Mouse (Mus musculus): ENCODE results near the gene Otud7b. TPM values are rescaled to one million over a fixed set of nuclear protein-coding genes. Genes with fewer than 3 reads are reported as not detected.

Gene Otud7b
- total and polyA plus RNA-seq, 2 experiments from 2014 or later: 9.0 to 10.1 TPM

DNA sequence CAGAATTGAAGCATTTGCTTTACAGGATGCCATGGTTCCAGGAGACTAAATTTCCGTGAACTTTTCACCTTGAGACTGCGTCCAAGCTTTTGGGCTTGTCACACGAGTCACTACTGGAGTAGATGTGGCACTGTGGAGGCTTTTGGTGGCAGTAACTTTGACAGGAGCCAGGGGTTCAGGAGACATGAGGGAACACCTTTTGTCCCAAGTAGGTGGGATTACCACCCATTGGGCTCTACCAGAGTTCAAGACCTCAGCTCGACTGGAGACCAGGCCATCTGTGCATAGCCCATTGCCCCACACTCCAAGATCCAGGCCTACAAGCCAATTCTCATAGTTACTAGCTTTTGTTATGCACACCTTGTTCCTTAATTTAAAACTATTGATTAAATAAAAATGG, 34.1 kb upstream of the Otud7b start:
- no peak overlapping the region for H3K27ac ChIP-seq
- ATAC-seq (no peak), DNase-seq (ENCODE audit: low spot score) (no peak)
- no peak for TF ChIP-seq CTCF (IDR thresholded peaks at IDR 0.05; ENCODE audit: low read depth)
- no peaks in the 10 kb centered on the region for H3K9me3 ChIP-seq (ENCODE audit: low read length)
- no peak overlapping the region for H3K4me2 ChIP-seq (ENCODE audit: low read depth, low read length)
- H3K9ac ChIP-seq (replicated peaks; ENCODE audit: low read length): no peak overlapping the region
- no peaks in the 10 kb centered on the region for H3K36me3 ChIP-seq (ENCODE audit: insufficient read depth, low read length)
- no peaks in the 10 kb centered on the region for H3K27me3 ChIP-seq (ENCODE audit: insufficient read depth, low read length)
- no peaks in the 10 kb centered on the region for H3K4me1 ChIP-seq (ENCODE audit: insufficient read depth, low read length)
- no peak overlapping the region for H3K4me3 ChIP-seq (ENCODE audit: low read length)
- WGBS: 79% methylated on average over 4 of the region's 4 CpGs

DNA sequence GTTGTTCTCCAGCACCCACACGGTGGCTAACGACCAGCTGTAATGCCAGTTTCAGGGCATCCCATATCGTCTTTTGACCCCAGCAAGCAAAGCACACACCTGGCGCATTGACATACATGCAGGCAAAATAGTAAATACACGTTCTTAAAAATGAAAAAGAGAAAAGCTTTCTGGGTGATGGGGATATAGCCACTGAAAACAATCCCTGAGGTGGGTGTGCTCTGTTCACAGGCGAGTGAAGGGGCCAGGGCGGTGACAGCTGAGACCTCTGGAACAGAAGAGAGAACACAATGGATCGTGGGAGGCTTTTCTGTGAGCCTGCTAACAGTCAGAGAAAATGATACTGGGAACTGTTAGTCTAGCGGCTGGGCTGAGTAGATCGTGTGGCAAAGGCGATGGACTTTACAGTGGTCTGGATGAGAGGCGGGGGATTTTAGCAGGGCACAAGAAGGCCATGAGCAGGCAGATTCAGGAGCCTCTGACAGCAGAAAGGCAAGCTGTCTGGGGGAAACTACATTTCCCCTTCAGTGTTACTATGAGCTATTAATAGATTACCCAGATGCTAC, 31.3 kb upstream of the Otud7b start:
- DNase-seq (ENCODE audit: low spot score) (no peak), ATAC-seq (no peak)
- no peak overlapping the region; the same call in 1 of the 2 replicates for H3K27ac ChIP-seq
- H3K4me2 ChIP-seq (ENCODE audit: low read depth, low read length): no peak overlapping the region
- H3K36me3 ChIP-seq (ENCODE audit: insufficient read depth, low read length): no peaks in the 10 kb centered on the region
- TF ChIP-seq CTCF (IDR thresholded peaks at IDR 0.05; ENCODE audit: low read depth): no peak
- H3K27me3 ChIP-seq (ENCODE audit: insufficient read depth, low read length): no peaks in the 10 kb centered on the region
- H3K4me3 ChIP-seq (ENCODE audit: low read length): no peak overlapping the region
- no peaks in the 10 kb centered on the region for H3K9me3 ChIP-seq (ENCODE audit: low read length)
- no peaks in the 10 kb centered on the region for H3K4me1 ChIP-seq (ENCODE audit: insufficient read depth, low read length)
- no peak overlapping the region for H3K9ac ChIP-seq (replicated peaks; ENCODE audit: low read length)
- 54% methylated on average over 12 of the region's 12 CpGs for WGBS

DNA sequence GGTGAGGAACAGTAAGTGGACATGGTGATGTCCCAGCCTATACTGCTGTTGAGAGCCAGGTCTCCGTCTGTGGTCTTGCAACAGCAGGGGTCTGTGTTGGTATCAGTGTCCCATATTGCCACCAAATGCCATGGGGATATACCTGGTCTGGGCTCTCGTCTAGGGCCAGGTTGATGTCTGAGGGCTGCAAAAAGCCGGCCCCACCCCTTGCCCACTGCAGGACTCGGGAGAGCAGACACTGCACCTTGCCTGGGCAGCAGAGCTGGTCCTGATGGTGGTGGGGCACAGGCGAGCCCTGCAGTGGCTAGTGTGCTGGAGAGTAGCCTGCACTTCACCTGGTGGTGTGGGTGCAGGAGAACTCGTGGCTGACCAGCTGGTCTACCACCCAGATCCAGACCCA, 26.3 kb upstream of the Otud7b start:
- Histone ChIP-seq H3K9me3 (ENCODE audit: low read length) (no peaks in the 10 kb centered on the region), H3K4me1 (ENCODE audit: insufficient read depth, low read length) (no peaks in the 10 kb centered on the region), H3K4me2 (ENCODE audit: low read depth, low read length) (no peak overlapping the region), H3K9ac (replicated peaks; ENCODE audit: low read length) (no peak overlapping the region), H3K36me3 (ENCODE audit: insufficient read depth, low read length) (no peaks in the 10 kb centered on the region), H3K4me3 (ENCODE audit: low read length) (no peak overlapping the region), H3K27ac (no peak overlapping the region), H3K27me3 (ENCODE audit: insufficient read depth, low read length) (no peaks in the 10 kb centered on the region)
- ATAC-seq: no peak
- no peak for DNase-seq (ENCODE audit: low spot score)
- WGBS: 74% methylated on average over 6 of the region's 6 CpGs
- no peak for TF ChIP-seq CTCF (IDR thresholded peaks at IDR 0.05; ENCODE audit: low read depth)

DNA sequence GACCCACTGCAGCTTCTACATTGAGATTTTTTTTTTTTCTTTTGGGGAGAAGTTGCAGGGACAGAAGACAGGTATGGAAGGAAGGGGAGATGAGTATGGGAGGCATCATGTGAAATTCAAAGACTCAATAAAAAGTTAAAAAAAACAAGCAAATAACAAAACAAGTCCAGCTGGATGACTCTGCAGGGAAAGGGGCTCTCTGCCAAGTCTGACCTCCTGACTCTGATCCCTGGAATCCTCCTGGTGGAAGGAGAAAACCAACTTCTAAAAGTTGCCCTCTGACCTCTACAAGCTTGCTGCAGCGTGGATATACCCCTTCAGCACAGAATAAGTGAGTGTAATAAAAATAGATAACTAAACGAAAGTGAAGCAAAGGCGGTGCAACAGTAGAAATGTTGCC, 25.6 kb upstream of the Otud7b start:
- no peak for ATAC-seq
- Histone ChIP-seq H3K36me3 (ENCODE audit: insufficient read depth, low read length) (no peaks in the 10 kb centered on the region), H3K9ac (replicated peaks; ENCODE audit: low read length) (no peak overlapping the region), H3K4me3 (ENCODE audit: low read length) (no peak overlapping the region), H3K9me3 (ENCODE audit: low read length) (no peaks in the 10 kb centered on the region), H3K27me3 (ENCODE audit: insufficient read depth, low read length) (no peaks in the 10 kb centered on the region), H3K4me2 (ENCODE audit: low read depth, low read length) (no peak overlapping the region), H3K4me1 (ENCODE audit: insufficient read depth, low read length) (no peaks in the 10 kb centered on the region), H3K27ac (no peak overlapping the region)
- DNase-seq (ENCODE audit: low spot score): no peak
- TF ChIP-seq CTCF (IDR thresholded peaks at IDR 0.05; ENCODE audit: low read depth): no peak
- 74% methylated on average over 3 of the region's 3 CpGs for WGBS

DNA sequence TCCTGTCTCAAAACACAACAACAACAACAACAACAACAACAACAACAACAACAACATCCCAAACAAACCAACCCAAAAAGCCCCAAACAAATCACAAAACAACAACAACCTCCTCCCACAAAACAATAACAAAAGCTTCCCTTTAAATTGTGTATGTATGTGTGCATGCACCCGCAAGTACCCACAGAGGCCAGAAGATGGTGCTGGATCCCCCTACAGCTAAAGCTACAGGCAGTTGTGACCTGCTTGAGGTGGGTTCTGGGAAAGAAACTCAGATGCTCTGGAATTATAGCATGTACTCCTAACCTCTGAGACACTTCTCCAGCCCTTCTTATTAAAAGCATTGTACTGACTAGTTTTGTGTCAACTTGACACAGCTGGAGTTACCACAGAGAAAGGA, 23.3 kb upstream of the Otud7b start:
- TF ChIP-seq CTCF (IDR thresholded peaks at IDR 0.05; ENCODE audit: low read depth): peak; percentile 59
- no peak overlapping the region for H3K9ac ChIP-seq (replicated peaks; ENCODE audit: low read length)
- H3K9me3 ChIP-seq (ENCODE audit: low read length): no peaks in the 10 kb centered on the region
- no peaks in the 10 kb centered on the region for H3K27me3 ChIP-seq (ENCODE audit: insufficient read depth, low read length)
- DNase-seq (ENCODE audit: low spot score) (peak; percentile 43), ATAC-seq (no peak)
- no peaks in the 10 kb centered on the region for H3K4me1 ChIP-seq (ENCODE audit: insufficient read depth, low read length)
- 61% methylated on average over 1 of the region's 1 CpGs for WGBS
- H3K27ac ChIP-seq: no peak overlapping the region
- H3K36me3 ChIP-seq (ENCODE audit: insufficient read depth, low read length): no peaks in the 10 kb centered on the region
- H3K4me3 ChIP-seq (ENCODE audit: low read length): no peak overlapping the region
- H3K4me2 ChIP-seq (ENCODE audit: low read depth, low read length): no peak overlapping the region

DNA sequence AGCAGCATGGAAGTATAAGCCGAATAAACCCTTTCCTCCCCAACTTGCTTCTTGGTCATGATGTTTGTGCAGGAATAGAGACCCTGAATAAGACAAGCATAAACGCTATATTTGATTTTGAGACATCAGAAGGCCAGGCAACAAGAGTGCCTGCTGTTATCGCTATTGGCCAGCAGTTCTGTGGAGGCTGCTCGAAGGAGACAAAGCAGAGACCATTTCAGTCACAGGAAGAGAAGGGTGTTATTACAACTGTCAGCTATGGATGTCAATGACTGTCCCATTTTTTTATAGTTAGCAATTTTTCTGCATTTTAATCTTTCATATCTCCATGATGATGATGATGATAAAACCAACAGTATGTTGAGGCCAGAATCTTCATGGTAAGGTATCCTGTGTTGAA, 22.7 kb upstream of the Otud7b start:
- no peak for DNase-seq (ENCODE audit: low spot score)
- no peaks in the 10 kb centered on the region for H3K27me3 ChIP-seq (ENCODE audit: insufficient read depth, low read length)
- ATAC-seq: no peak
- no peak overlapping the region for H3K4me2 ChIP-seq (ENCODE audit: low read depth, low read length)
- no peak overlapping the region for H3K27ac ChIP-seq
- 91% methylated on average over 4 of the region's 4 CpGs for WGBS
- H3K4me1 ChIP-seq (ENCODE audit: insufficient read depth, low read length): no peaks in the 10 kb centered on the region
- H3K9me3 ChIP-seq (ENCODE audit: low read length): no peaks in the 10 kb centered on the region
- no peaks in the 10 kb centered on the region for H3K36me3 ChIP-seq (ENCODE audit: insufficient read depth, low read length)
- TF ChIP-seq CTCF (IDR thresholded peaks at IDR 0.05; ENCODE audit: low read depth): no peak
- no peak overlapping the region for H3K9ac ChIP-seq (replicated peaks; ENCODE audit: low read length)
- no peak overlapping the region for H3K4me3 ChIP-seq (ENCODE audit: low read length)

DNA sequence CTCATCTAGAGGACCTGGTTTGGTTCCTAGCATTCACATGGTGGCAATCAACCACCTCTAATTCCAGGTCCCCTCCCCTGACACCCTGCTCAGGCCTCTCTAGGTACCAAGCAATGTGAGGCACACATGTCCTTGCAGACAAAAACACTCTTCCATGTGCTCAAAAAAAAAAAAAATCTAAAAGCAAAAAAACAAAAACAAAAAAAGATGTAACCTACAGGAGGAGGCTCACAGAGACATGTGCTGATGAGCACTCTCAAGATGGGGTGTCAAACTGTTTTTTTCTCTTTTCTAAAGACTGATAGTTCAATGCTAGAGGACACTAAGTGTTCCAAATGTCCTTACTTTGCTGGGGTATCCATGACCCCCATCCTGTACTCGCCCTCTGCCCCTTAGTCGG, 22.2 kb upstream of the Otud7b start:
- ATAC-seq: no peak
- no peak for DNase-seq (ENCODE audit: low spot score)
- H3K9ac ChIP-seq (replicated peaks; ENCODE audit: low read length): no peak overlapping the region
- H3K4me3 ChIP-seq (ENCODE audit: low read length): no peak overlapping the region
- 82% methylated on average over 2 of the region's 2 CpGs for WGBS
- no peaks in the 10 kb centered on the region for H3K4me1 ChIP-seq (ENCODE audit: insufficient read depth, low read length)
- no peak overlapping the region for H3K4me2 ChIP-seq (ENCODE audit: low read depth, low read length)
- H3K36me3 ChIP-seq (ENCODE audit: insufficient read depth, low read length): no peaks in the 10 kb centered on the region
- H3K27me3 ChIP-seq (ENCODE audit: insufficient read depth, low read length): no peaks in the 10 kb centered on the region
- TF ChIP-seq CTCF (IDR thresholded peaks at IDR 0.05; ENCODE audit: low read depth): no peak
- no peak overlapping the region for H3K27ac ChIP-seq
- H3K9me3 ChIP-seq (ENCODE audit: low read length): no peaks in the 10 kb centered on the region

Measured in hindbrain, postnatal 0 days (tissue).